Mouse (Mus musculus) limb, embryonic 15.5 days (tissue): ENCODE data around the gene Akap12. TPM values are rescaled to one million over a fixed set of nuclear protein-coding genes. Genes with fewer than 3 reads are reported as not detected.

Experiments
- polyA plus RNA-seq: library from polyadenylated mRNA; unstranded; fragments of >200 nt; fragmentation: Nextera tagmentation; extraction: Ambion mirVana; gene quantifications from 2 replicates; pipeline ENCODE4 v1.2.1, GENCODE M21; 2015

Gene Akap12
- polyA plus RNA-seq, 1 experiment from 2014 or later, result 38.1 TPM

Other genes starting within 250 kb of the Akap12 start
- 12.5 and 13.4 TPM in 2 replicates for gene Zbtb2, start 121.7 kb downstream of the Akap12 start, polyA plus RNA-seq
- gene Rmnd1, start 166.0 kb downstream of the Akap12 start, polyA plus RNA-seq, result 43.4 and 50.1 TPM in 2 replicates
- 16.3 and 16.9 TPM in 2 replicates for gene Armt1, start 166.1 kb downstream of the Akap12 start, polyA plus RNA-seq
- 0.13 TPM in 1 of 2 replicates, not detected in the other for gene Ccdc170, start 216.1 kb downstream of the Akap12 start, polyA plus RNA-seq